Mouse (Mus musculus): ENCODE measurements around the gene Olfr1215. TPM values are rescaled to one million over a fixed set of nuclear protein-coding genes. Genes with fewer than 3 reads are reported as not detected.
"Not testable (repeated sequence)": the region's sequence is repeated elsewhere in the genome, so short reads cannot be mapped to it uniquely, and the experiment has no call there.

The Olfr1215 gene
- polyA plus RNA-seq (2016; fragmentation: Nextera tagmentation; extraction: Ambion mirVana), result not detected in 2 replicates

DNA sequence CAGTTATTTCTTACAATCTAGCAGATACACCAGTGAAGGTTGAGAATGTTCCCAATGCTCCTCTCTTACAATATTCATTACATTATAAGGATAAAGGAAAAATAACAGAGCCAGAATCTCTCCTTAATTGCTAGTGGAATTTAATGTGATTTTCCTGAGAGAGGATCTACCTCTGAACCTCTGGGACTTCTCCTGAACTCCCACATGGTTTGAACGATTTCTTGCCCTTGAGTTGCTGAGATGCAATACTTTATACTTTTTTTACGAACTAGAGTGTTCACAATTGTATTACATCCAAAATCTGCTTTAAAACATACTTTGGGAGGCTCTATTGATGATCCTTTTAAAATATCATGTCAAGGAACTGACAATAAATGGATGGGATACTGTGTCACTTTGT is at the start of gene Olfr1215:
Gene Olfr1215, minus strand, starts transcription at position 101 of the 400 bp plus-strand sequence.
- Histone ChIP-seq H3K4me1 (no peaks in the 10 kb centered on the region), H3K27ac (no peak within 1 kb of the TSS), H3K4me3 (no peak within 1 kb of the TSS), H3K9me3 (no peaks in the 10 kb centered on the region), H3K36me3 (replicated peaks) (no peaks in the 10 kb centered on the region), H3K27me3 (ENCODE audit: poor library complexity, severe bottlenecking) (no peaks in the 10 kb centered on the region)
- no peak for DNase-seq (ENCODE audit: extremely low spot score, low spot score)
- 84% methylated on average over 2 of the region's 2 CpGs for WGBS

DNA sequence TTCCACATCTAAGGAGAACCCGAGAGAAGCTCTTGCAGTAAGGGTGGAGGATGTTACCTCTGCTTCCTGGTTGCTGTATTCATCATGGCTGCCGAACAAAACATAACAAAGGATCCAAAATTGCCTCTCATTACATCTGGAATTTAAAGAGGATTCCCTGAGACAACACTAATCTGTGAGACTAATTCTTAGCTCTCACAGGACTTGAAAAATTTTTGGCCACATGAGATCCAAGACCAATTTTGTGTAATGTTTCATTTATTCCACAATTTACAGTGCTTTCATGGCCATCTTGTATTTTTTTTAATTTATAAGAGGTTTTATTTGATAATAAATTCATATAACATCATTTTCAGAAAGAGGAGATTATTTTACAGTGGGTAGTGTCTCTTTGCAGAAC is 25.2 kb upstream of the Olfr1215 start, which contains the start of gene Olfr1217:
Gene Olfr1217, minus strand, starts transcription at position 101 of the 400 bp plus-strand sequence.
- H3K4me3 ChIP-seq, result no peak within 1 kb of the TSS
- H3K27me3 ChIP-seq (ENCODE audit: poor library complexity, severe bottlenecking), result no peaks in the 10 kb centered on the region
- no peak for DNase-seq (ENCODE audit: extremely low spot score, low spot score)
- H3K27ac ChIP-seq, result no peak within 1 kb of the TSS
- no peaks in the 10 kb centered on the region for H3K36me3 ChIP-seq (replicated peaks)
- H3K4me1 ChIP-seq, result no peaks in the 10 kb centered on the region
- 91% methylated on average over 2 of the region's 2 CpGs for WGBS
- no peaks in the 10 kb centered on the region for H3K9me3 ChIP-seq

DNA sequence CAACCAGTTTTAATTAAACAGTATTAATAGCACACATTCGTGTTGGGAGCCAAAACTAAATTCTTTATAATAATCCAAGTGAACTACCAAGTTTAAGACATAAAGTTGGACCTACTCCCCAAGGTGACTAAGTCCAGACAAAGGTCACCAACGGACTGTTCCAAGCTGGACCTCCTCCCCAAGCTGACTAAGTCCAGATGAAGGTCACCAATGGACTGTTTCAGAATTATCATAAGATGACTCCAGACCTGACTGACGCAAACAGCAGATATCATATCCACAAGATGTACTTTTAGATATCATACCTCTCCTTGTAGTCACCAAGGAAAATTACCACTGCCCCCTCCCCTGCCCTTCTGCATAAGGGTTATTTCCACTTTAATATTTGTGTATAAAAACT is 14.7 kb upstream of the Olfr1215 start:
- H3K4me3 ChIP-seq; H3K4me1 ChIP-seq; DNase-seq (ENCODE audit: extremely low spot score, low spot score); H3K9me3 ChIP-seq; H3K36me3 ChIP-seq (replicated peaks); H3K27ac ChIP-seq; H3K27me3 ChIP-seq (ENCODE audit: poor library complexity, severe bottlenecking): not testable (repeated sequence)
- 81% methylated on average over 3 of the region's 3 CpGs for WGBS

DNA sequence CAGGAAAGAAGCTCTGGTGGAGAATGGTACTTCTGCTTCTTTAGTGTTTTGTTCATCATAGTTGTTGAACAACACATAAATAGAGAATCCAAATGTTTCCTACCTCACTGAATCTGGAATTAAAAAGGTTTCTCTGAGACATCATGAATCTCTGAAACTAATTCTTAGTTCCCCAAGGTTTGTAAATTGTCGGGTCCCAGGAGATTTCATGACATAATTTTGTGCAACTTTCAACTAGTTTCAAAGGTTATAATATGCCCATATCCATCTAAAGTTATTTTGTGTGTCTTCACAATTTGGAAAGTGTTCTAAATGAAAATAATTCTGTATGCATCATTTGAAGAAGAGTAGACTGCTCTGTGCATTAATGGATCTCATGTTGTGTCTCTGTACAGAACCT is 11.5 kb upstream of the Olfr1215 start, which contains the start of gene Olfr1216:
Gene Olfr1216, minus strand, starts transcription at position 101 of the 400 bp plus-strand sequence.
- H3K4me1 ChIP-seq, result no peaks in the 10 kb centered on the region
- no peaks in the 10 kb centered on the region for H3K27me3 ChIP-seq (ENCODE audit: poor library complexity, severe bottlenecking)
- no peaks in the 10 kb centered on the region for H3K9me3 ChIP-seq
- DNase-seq (ENCODE audit: extremely low spot score, low spot score), result no peak
- H3K27ac ChIP-seq, result no peak within 1 kb of the TSS
- H3K4me3 ChIP-seq, result no peak within 1 kb of the TSS
- H3K36me3 ChIP-seq (replicated peaks), result no peaks in the 10 kb centered on the region
- 85% methylated on average over 1 of the region's 1 CpGs for WGBS

DNA sequence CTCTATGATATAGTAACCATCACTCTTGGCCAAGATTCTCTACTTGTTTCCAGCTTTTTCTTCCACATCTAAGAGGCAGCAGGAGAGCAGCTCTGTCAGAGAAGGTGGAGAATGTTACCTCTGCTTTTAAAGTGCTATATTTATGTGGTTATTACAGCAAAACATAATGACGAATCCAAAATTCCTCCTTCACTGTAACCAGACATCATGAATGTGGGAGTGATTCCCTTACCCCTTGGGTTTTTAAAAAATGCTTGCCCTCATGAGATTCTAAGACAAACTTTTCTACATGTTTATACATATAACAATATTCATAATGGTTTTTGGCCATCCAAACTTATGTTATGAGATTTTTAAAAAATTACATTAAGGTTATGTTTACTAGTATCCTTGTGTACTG is 14.2 kb downstream of the Olfr1215 start, which contains the start of gene Olfr1214:
Gene Olfr1214, minus strand, starts transcription at position 101 of the 400 bp plus-strand sequence.
- Histone ChIP-seq H3K4me1 (no peaks in the 10 kb centered on the region), H3K27me3 (ENCODE audit: poor library complexity, severe bottlenecking) (no peaks in the 10 kb centered on the region), H3K9me3 (no peaks in the 10 kb centered on the region), H3K36me3 (replicated peaks) (no peaks in the 10 kb centered on the region), H3K27ac (no peak within 1 kb of the TSS), H3K4me3 (no peak within 1 kb of the TSS)
- WGBS, result 82% methylated on average over 1 of the region's 1 CpGs
- no peak for DNase-seq (ENCODE audit: extremely low spot score, low spot score)

DNA sequence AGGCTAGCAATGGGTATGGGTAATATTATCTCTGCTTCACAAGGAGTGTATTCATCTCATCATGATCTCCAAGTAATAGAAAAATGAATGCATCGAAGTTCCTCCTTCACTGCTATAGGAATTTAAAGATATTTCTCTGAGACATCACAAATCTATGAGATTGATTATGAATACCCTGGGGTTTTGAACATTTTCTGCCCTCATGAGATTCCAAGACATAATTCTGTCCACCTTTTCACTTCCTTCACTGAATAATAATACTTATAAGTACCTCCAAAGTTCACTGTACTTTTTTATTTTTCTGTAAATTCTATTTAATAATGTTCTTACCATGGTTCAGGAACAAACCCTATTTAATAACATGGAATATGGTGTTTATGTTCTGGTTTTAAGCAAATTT is 26.6 kb downstream of the Olfr1215 start, which contains the start of gene Gm13762:
Gene Gm13762, minus strand, starts transcription at position 101 of the 400 bp plus-strand sequence.
- no peaks in the 10 kb centered on the region for H3K27me3 ChIP-seq (ENCODE audit: poor library complexity, severe bottlenecking)
- 100% methylated on average over 1 of the region's 1 CpGs for WGBS
- H3K36me3 ChIP-seq (replicated peaks), result no peaks in the 10 kb centered on the region
- no peak for DNase-seq (ENCODE audit: extremely low spot score, low spot score)
- H3K4me1 ChIP-seq, result no peaks in the 10 kb centered on the region
- H3K9me3 ChIP-seq, result no peaks in the 10 kb centered on the region
- H3K4me3 ChIP-seq, result no peak within 1 kb of the TSS
- no peak within 1 kb of the TSS for H3K27ac ChIP-seq

DNA sequence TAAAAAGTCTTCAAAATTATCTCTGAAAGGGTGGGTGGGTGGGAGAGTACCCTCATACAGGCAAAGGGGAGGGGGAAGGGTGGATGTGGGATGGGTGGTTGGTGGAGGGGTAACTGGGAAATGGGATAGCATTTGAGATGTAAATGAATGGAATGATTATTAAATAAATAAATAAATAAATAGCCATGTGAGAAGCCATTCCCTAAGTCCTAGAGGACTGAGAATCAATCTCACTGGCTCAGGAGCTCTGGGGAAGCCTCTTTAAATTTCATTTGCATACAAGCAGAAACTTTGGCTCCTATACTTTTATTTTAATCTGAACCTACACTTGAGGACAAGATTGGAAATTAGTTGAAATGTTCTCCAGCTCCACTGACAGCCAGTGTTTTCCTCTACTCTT is 53.1 kb downstream of the Olfr1215 start, which contains the start of gene Olfr1212:
Gene Olfr1212, plus strand, starts transcription at position 301 of the 400 bp plus-strand sequence.
- Histone ChIP-seq H3K4me1 (no peaks in the 10 kb centered on the region), H3K27ac (no peak within 1 kb of the TSS), H3K9me3 (no peaks in the 10 kb centered on the region), H3K27me3 (ENCODE audit: poor library complexity, severe bottlenecking) (no peaks in the 10 kb centered on the region), H3K4me3 (no peak within 1 kb of the TSS), H3K36me3 (replicated peaks) (no peaks in the 10 kb centered on the region)
- no peak for DNase-seq (ENCODE audit: extremely low spot score, low spot score)

Other genes starting within 250 kb of the Olfr1215 start
- gene Olfr1199, start 246.5 kb downstream of the Olfr1215 start, polyA plus RNA-seq (2016; fragmentation: Nextera tagmentation; extraction: Ambion mirVana), result not detected in 2 replicates
- gene Olfr1200, start 236.5 kb downstream of the Olfr1215 start, polyA plus RNA-seq (2016; fragmentation: Nextera tagmentation; extraction: Ambion mirVana), result not detected in 2 replicates
- gene Olfr1201, start 213.9 kb downstream of the Olfr1215 start, polyA plus RNA-seq (2016; fragmentation: Nextera tagmentation; extraction: Ambion mirVana), result not detected in 2 replicates
- 0.04 TPM in 1 of 2 replicates, not detected in the other for gene Olfr1202, start 192.5 kb downstream of the Olfr1215 start, polyA plus RNA-seq (2016; fragmentation: Nextera tagmentation; extraction: Ambion mirVana)
- not detected in 2 replicates for gene Olfr1205, start 177.2 kb downstream of the Olfr1215 start, polyA plus RNA-seq (2016; fragmentation: Nextera tagmentation; extraction: Ambion mirVana)
- not detected in 2 replicates for gene Olfr1204, start 157.7 kb downstream of the Olfr1215 start, polyA plus RNA-seq (2016; fragmentation: Nextera tagmentation; extraction: Ambion mirVana)
- gene Olfr1206, start 143.7 kb downstream of the Olfr1215 start, polyA plus RNA-seq (2016; fragmentation: Nextera tagmentation; extraction: Ambion mirVana), result not detected in 2 replicates
- gene Olfr1208, start 104.7 kb downstream of the Olfr1215 start, polyA plus RNA-seq (2016; fragmentation: Nextera tagmentation; extraction: Ambion mirVana), result not detected in 2 replicates
- gene Olfr1209, start 91.8 kb downstream of the Olfr1215 start, polyA plus RNA-seq (2016; fragmentation: Nextera tagmentation; extraction: Ambion mirVana), result not detected in 2 replicates
- gene Olfr1211, start 68.9 kb downstream of the Olfr1215 start, polyA plus RNA-seq (2016; fragmentation: Nextera tagmentation; extraction: Ambion mirVana), result not detected in 2 replicates
- not detected in 2 replicates for gene Olfr1212, start 53.0 kb downstream of the Olfr1215 start, polyA plus RNA-seq (2016; fragmentation: Nextera tagmentation; extraction: Ambion mirVana)
- gene Gm13762, start 26.7 kb downstream of the Olfr1215 start, polyA plus RNA-seq (2016; fragmentation: Nextera tagmentation; extraction: Ambion mirVana), result not detected in 2 replicates
- gene Olfr1214, start 14.3 kb downstream of the Olfr1215 start, polyA plus RNA-seq (2016; fragmentation: Nextera tagmentation; extraction: Ambion mirVana), result not detected in 2 replicates
- not detected in 2 replicates for gene Olfr1216, start 11.4 kb upstream of the Olfr1215 start, polyA plus RNA-seq (2016; fragmentation: Nextera tagmentation; extraction: Ambion mirVana)
- gene Olfr1217, start 25.1 kb upstream of the Olfr1215 start, polyA plus RNA-seq (2016; fragmentation: Nextera tagmentation; extraction: Ambion mirVana), result not detected in 2 replicates
- not detected in 2 replicates for gene Olfr1218, start 54.2 kb upstream of the Olfr1215 start, polyA plus RNA-seq (2016; fragmentation: Nextera tagmentation; extraction: Ambion mirVana)
- not detected in 2 replicates for gene Olfr1219, start 76.5 kb upstream of the Olfr1215 start, polyA plus RNA-seq (2016; fragmentation: Nextera tagmentation; extraction: Ambion mirVana)
- not detected in 2 replicates for gene Olfr1220, start 99.9 kb upstream of the Olfr1215 start, polyA plus RNA-seq (2016; fragmentation: Nextera tagmentation; extraction: Ambion mirVana)
- not detected in 2 replicates for gene Olfr1221, start 110.3 kb upstream of the Olfr1215 start, polyA plus RNA-seq (2016; fragmentation: Nextera tagmentation; extraction: Ambion mirVana)
- gene Olfr1222, start 126.1 kb upstream of the Olfr1215 start, polyA plus RNA-seq (2016; fragmentation: Nextera tagmentation; extraction: Ambion mirVana), result not detected in 2 replicates
- not detected in 2 replicates for gene Olfr1223, start 144.6 kb upstream of the Olfr1215 start, polyA plus RNA-seq (2016; fragmentation: Nextera tagmentation; extraction: Ambion mirVana)
- not detected in 2 replicates for gene Olfr1224-ps1, start 157.1 kb upstream of the Olfr1215 start, polyA plus RNA-seq (2016; fragmentation: Nextera tagmentation; extraction: Ambion mirVana)
- gene Olfr1225, start 167.7 kb upstream of the Olfr1215 start, polyA plus RNA-seq (2016; fragmentation: Nextera tagmentation; extraction: Ambion mirVana), result not detected in 2 replicates
- not detected in 2 replicates for gene Olfr1226, start 193.1 kb upstream of the Olfr1215 start, polyA plus RNA-seq (2016; fragmentation: Nextera tagmentation; extraction: Ambion mirVana)
- gene Olfr1228, start 247.1 kb upstream of the Olfr1215 start, polyA plus RNA-seq (2016; fragmentation: Nextera tagmentation; extraction: Ambion mirVana), result not detected in 2 replicates